Mouse (Mus musculus) liver, embryonic 16.5 days (tissue): ENCODE data around the gene Tbc1d1. TPM values are rescaled to one million over a fixed set of nuclear protein-coding genes. Genes with fewer than 3 reads are reported as not detected.

Experiments
- ATAC-seq: fragments of 200-750 bp; cut with Nextera tagmentation; 2 replicates; pipeline ENCODE4 v1.8.0; 2017; ENCODE audit warnings: low read depth, mild to moderate bottlenecking, moderate number of reproducible peaks, moderate library complexity
- H3K27ac ChIP-seq: fragments of 300-500 bp; sonication (generic); 2 replicates; pipeline ENCODE4 v1.5.1; 2014; ENCODE audit warnings: mild to moderate bottlenecking, low read length
- H3K27me3 ChIP-seq: fragments of 300-500 bp; sonication (generic); 2 replicates; pipeline ENCODE4 v1.6.1; 2014; ENCODE audit warnings: low read depth, low read length, mixed read lengths; ENCODE audit not compliant: control insufficient read depth, insufficient read depth
- H3K36me3 ChIP-seq: fragments of 300-500 bp; sonication (generic); 2 replicates; pipeline ENCODE4 v1.6.1; 2014; ENCODE audit warnings: mild to moderate bottlenecking; ENCODE audit not compliant: control insufficient read depth, insufficient read depth
- H3K4me1 ChIP-seq: fragments of 300-500 bp; sonication (generic); 2 replicates; pipeline ENCODE4 v1.6.1; 2014; ENCODE audit warnings: low read depth, low read length, mixed read lengths; ENCODE audit not compliant: control insufficient read depth
- H3K4me2 ChIP-seq: fragments of 300-500 bp; sonication (generic); 2 replicates; pipeline ENCODE4 v1.6.1; 2014; ENCODE audit warnings: low read depth, low read length, mixed read lengths
- H3K4me3 ChIP-seq: fragments of 300-500 bp; sonication (generic); 2 replicates; pipeline ENCODE4 v1.5.1; 2014; ENCODE audit warnings: low read depth, mild to moderate bottlenecking, low read length
- H3K9ac ChIP-seq: fragments of 300-500 bp; sonication (generic); 2 replicates; pipeline ENCODE4 v1.6.1; 2014; ENCODE audit warnings: low read depth, low read length
- H3K9me3 ChIP-seq: fragments of 300-500 bp; sonication (generic); replicated peaks from 2 replicates; pipeline ENCODE4 v1.6.1; 2016; ENCODE audit warnings: low read length; ENCODE audit not compliant: control insufficient read depth
- WGBS: fragments of 180-500 bp; shearing (Covaris S2); extraction: QIAGEN DNeasy Blood & Tissue Kit; methylation state at CpG from one replicate; pipeline ENCODE4 v1.1.7; 2014; ENCODE audit not compliant: insufficient replicate concordance; 5-methylcytosine and 5-hydroxymethylcytosine counted together
- polyA plus RNA-seq: library from polyadenylated mRNA; unstranded; fragments of >200 nt; fragmentation: Nextera tagmentation; extraction: Ambion mirVana; gene quantifications from 2 replicates; pipeline ENCODE4 v1.2.1, GENCODE M21; 2015

Gene Tbc1d1
- polyA plus RNA-seq, 1 experiment from 2014 or later: 6.3 TPM

DNA sequence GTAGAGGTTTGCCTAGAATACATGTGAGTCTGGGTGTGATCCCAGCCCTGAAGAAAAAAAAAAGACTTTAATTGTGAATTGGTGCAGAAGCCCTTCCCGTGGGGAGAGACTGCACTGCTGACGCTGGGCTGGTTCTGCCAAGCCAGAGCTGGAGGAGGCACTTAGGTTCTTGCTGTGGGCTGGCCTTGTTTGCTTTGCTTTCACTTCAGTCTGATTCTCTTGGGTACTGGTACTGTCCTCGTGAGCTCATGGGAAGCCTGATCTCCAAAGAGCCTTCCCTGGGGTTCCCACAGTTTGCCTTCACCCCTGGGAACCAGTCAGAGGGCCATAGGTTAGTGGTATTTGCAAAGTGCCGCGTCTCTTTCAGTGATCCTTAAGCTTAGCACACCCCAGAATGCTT lies 135.6 kb downstream of the Tbc1d1 start:
- Histone ChIP-seq H3K9ac (no peak overlapping the region), H3K4me3 (no peak overlapping the region), H3K4me1 (no peaks in the 10 kb centered on the region; the same call in 1 of the 2 replicates), H3K9me3 (no peaks in the 10 kb centered on the region), H3K4me2 (no peak overlapping the region), H3K36me3 (peaks cover 4% of the 10 kb centered on the region; the same call in 1 of the 2 replicates), H3K27ac (no peak overlapping the region), H3K27me3 (no peaks in the 10 kb centered on the region)
- no peak for ATAC-seq
- WGBS: 73% methylated on average over 5 of the region's 5 CpGs

DNA sequence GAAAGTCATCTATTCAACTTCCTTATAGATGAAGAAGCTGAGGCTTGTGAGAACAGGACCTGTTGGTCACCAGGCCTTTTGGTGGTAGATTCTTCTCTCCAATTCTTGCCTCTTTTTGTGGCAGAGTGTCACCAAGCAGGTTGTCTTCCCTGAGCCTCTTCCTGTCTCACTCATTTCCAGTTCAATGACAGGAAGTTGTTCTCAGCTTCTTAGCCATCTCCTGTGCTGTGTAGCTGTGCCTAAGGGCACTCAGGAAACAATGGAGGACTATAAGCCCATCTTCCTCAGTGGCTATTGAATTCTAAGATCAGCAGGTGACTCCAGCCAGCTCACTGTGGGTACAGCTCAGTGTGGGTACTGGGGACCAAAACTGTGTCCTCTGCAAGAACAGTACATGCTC lies 139.5 kb downstream of the Tbc1d1 start:
- Histone ChIP-seq H3K27ac (no peak overlapping the region), H3K4me3 (no peak overlapping the region), H3K36me3 (no peaks in the 10 kb centered on the region), H3K4me1 (peaks cover 20% of the 10 kb centered on the region), H3K9me3 (no peaks in the 10 kb centered on the region), H3K27me3 (no peaks in the 10 kb centered on the region), H3K9ac (no peak overlapping the region), H3K4me2 (no peak overlapping the region)
- no peak for ATAC-seq

DNA sequence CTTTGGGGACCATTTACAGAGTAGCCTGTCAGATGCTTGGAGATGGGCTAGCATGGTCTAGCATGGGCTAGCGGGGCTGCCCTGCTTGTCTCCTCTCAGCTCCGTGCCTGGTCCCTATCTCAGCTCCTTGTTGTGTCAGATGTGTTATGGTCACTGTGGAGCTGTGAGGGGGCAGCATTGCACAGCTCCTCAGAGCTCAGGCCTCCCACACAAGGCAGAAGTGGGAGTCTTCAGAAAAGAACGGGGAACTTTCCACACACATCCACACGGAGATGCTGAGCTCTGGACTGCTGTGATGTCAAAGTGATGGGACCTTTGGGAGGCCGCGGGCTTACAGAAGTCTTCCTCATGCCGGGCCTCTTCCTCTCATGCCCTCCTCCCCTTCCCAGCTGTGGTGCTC lies 140.2 kb downstream of the Tbc1d1 start:
- H3K4me2 ChIP-seq: no peak overlapping the region
- H3K9ac ChIP-seq: no peak overlapping the region
- H3K36me3 ChIP-seq: no peaks in the 10 kb centered on the region
- H3K4me1 ChIP-seq: peaks cover 20% of the 10 kb centered on the region
- no peaks in the 10 kb centered on the region for H3K9me3 ChIP-seq
- no peak overlapping the region for H3K27ac ChIP-seq
- ATAC-seq: no peak
- no peak overlapping the region for H3K4me3 ChIP-seq
- H3K27me3 ChIP-seq: no peaks in the 10 kb centered on the region
- 68% methylated on average over 7 of the region's 7 CpGs for WGBS

DNA sequence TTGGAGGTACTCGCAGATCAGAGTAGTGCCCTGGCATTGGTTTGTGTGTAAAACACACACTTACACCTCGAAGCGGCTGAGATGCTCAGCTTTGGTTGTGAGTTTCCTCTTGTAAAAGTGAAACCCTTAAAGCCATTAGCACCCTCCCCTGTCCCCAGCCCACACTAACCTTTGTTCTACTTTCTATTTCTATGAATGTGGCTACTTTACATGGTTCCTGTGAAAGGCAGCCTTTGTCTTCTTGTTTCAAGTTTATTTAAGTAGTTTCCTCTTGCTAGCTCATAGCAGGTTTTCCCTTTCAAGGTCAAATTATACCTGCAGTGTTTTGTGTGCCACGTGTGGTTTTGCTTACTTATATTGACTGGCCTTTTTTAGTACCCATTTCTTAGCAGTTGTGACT lies 141.0 kb downstream of the Tbc1d1 start:
- Histone ChIP-seq H3K4me2 (no peak overlapping the region), H3K27me3 (no peaks in the 10 kb centered on the region), H3K9ac (no peak overlapping the region), H3K4me3 (no peak overlapping the region), H3K36me3 (no peaks in the 10 kb centered on the region), H3K27ac (0 out of 2 replicates have a peak overlapping the region, but pooled peaks have one; percentile 26), H3K4me1 (peaks cover 20% of the 10 kb centered on the region), H3K9me3 (no peaks in the 10 kb centered on the region)
- no peak for ATAC-seq
- WGBS: 62% methylated on average over 4 of the region's 4 CpGs

DNA sequence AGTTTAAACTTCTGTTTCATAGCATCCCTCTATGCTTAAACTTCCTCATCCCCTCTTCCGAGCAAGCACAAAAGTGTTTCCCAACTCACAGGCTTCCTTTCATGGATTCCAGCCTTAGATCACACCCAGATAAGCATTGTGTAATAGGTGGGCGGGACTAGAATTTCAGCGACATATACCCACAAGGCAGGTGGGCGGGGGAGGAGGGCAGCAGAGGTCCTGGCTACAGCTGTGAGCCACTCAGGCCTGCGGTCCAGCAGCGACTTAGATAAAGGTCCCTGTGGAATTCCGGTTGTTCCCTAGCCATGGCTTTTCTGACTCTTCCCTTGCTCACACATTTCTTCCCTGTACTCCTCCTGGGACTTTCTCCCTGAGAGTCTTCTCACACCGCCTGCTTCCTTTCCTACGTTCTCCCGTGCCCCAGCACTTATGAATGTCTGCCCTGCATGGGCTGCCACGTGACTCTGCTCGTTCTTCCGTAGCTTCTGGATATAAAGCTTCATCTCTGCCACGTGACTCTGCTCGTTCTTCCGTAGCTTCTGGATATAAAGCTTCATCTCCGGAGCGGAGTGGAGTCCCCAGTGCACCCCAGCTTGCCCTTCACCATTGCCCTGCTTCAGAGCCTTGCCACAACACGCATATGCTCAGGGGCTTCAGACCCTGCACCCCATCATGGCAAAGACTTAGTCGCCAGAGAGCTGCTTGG lies 142.4 kb downstream of the Tbc1d1 start:
- Histone ChIP-seq H3K9ac (no peak overlapping the region), H3K27ac (peak overlapping the region; percentile 41; the same call in 1 of the 2 replicates), H3K36me3 (no peaks in the 10 kb centered on the region), H3K9me3 (no peaks in the 10 kb centered on the region), H3K27me3 (no peaks in the 10 kb centered on the region), H3K4me3 (no peak overlapping the region), H3K4me1 (peaks cover 20% of the 10 kb centered on the region), H3K4me2 (0 out of 2 replicates have a peak overlapping the region, but pooled peaks have one; percentile 15)
- ATAC-seq: peak; percentile 79
- WGBS: 56% methylated on average over 20 of the region's 20 CpGs

DNA sequence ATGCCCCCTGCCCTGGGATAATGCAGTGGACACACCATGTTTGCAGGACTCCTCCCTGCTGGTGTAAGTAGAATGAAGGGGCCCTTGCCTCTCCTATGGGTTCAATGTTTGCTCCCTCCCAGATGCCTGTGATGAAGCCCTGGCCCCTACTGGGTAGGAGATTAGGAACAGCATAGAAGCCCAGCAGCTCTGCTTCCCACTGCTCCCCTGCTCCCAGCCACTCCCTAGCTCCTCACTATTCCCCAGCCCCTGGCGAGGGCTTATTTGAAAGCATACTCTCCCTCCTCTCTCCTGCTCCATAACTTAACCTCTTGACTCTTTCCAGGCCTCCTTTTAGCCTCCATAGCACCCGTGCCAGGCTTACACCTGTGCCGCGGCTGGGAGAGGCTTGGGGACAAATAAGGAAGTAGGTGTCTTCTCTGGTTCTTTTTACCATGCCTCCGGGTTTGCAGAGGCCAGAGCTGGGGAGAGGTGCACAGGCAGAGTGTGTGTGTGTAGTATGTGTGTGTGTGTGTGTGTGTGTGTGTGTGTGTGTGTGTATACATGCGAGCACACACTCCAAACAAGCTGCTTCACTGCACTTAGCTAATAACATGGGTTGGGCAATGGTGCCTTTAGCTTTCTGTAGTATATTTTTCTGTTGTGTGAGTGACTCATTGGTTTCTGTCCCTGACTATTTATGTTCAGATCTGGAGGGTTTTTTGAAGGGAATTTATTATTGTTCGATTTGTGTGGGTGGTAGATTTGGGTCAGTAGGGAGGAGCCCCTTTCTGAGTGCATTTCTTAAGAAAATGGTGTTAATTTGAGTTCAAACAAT lies 143.6 kb downstream of the Tbc1d1 start:
- Histone ChIP-seq H3K4me2 (no peak overlapping the region), H3K9ac (no peak overlapping the region), H3K36me3 (no peaks in the 10 kb centered on the region), H3K4me1 (peaks cover 20% of the 10 kb centered on the region), H3K4me3 (no peak overlapping the region), H3K9me3 (no peaks in the 10 kb centered on the region), H3K27ac (no peak overlapping the region), H3K27me3 (no peaks in the 10 kb centered on the region)
- WGBS: 43% methylated on average over 7 of the region's 7 CpGs
- ATAC-seq: 0 out of 2 replicates have a peak, but pooled peaks have one; percentile 4

DNA sequence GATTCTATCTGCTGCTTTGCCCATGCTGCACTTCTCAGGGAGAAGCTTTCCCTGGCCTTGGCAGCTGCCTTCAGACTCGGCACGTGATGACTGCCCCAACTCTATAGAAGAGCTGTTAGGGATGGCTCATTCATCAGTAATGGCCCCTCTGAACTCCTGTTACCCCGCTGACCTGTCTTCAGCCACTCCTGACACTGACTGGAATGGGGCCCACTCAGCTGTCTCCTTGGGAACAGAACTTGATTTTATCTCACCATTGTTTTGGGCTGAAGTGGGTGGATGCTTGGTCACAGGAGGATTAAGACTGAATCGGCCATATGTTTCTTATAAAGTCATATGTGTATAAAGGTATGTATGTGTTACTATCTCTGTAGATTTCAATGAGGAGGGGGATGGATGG lies 145.1 kb downstream of the Tbc1d1 start:
- Histone ChIP-seq H3K4me2 (no peak overlapping the region), H3K27me3 (no peaks in the 10 kb centered on the region), H3K4me3 (no peak overlapping the region), H3K27ac (no peak overlapping the region), H3K9me3 (no peaks in the 10 kb centered on the region), H3K4me1 (peaks cover 20% of the 10 kb centered on the region), H3K9ac (no peak overlapping the region), H3K36me3 (no peaks in the 10 kb centered on the region)
- no peak for ATAC-seq
- WGBS: 73% methylated on average over 4 of the region's 4 CpGs

DNA sequence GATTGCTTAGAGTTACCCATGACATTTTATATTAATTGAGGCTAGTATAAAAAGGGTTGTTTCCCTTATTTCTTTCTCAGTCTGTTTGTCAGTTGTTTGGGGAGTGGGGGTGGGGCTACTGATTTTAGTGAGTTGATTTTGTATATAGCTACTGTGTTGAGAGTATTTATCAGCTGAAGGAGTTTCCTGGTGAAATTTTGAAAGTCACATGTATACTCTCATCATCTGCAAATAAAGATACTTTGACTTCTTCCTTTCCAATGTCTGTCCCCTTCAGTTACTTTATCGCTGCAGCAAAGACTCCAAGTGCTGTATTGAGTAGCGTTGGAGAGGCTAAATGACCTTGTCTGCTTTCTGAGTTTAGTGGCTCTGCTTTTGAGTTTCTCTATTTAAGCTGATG lies 151.2 kb downstream of the Tbc1d1 start:
- no peak overlapping the region for H3K27ac ChIP-seq
- no peaks in the 10 kb centered on the region for H3K9me3 ChIP-seq
- 73% methylated on average over 2 of the region's 2 CpGs for WGBS
- H3K9ac ChIP-seq: no peak overlapping the region
- H3K4me1 ChIP-seq: no peaks in the 10 kb centered on the region
- H3K27me3 ChIP-seq: no peaks in the 10 kb centered on the region
- H3K36me3 ChIP-seq: no peaks in the 10 kb centered on the region
- no peak overlapping the region for H3K4me2 ChIP-seq
- ATAC-seq: no peak
- H3K4me3 ChIP-seq: no peak overlapping the region

DNA sequence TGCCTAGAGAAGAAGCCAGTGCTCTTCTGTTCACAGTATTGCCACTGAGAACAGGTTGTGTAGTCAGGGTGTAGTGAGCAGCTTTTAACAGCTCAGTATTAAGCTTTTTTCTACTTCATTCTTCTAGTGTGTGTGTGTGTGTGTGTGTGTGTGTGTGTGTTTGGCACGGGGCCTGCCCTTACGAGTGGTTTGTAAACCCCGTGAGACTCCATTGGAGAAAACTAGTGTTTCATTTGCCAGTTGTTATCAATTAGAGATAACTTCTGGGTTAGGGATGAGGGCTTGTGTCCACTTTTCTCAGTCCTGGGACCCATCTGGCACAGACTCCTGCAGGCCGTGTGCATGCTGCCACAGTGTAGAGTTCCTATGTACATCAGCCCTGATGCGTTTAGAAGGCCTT lies 156.2 kb downstream of the Tbc1d1 start:
- H3K27me3 ChIP-seq: no peaks in the 10 kb centered on the region
- no peaks in the 10 kb centered on the region for H3K9me3 ChIP-seq
- no peak overlapping the region for H3K4me3 ChIP-seq
- no peak overlapping the region for H3K27ac ChIP-seq
- H3K4me2 ChIP-seq: no peak overlapping the region
- no peak overlapping the region for H3K9ac ChIP-seq
- no peaks in the 10 kb centered on the region; the same call in 1 of the 2 replicates for H3K4me1 ChIP-seq
- ATAC-seq: no peak
- WGBS: 65% methylated on average over 5 of the region's 5 CpGs
- no peaks in the 10 kb centered on the region for H3K36me3 ChIP-seq
